Mouse (Mus musculus): ENCODE results near the gene Ccl25.

GRCm38 (mm10) chr8:4350618-4351017 lies 25.6 kb downstream of the Ccl25 start:
- TF ChIP-seq POLR2A (IDR thresholded peaks at IDR 0.05; ENCODE audit: extremely low read depth, insufficient read depth, low read length) = no peak
- no peak for TF ChIP-seq CTCF (IDR thresholded peaks at IDR 0.05; ENCODE audit: low read depth, low read length)

Measured in liver, adult 2 months (tissue).